Mouse (Mus musculus): ENCODE data around the gene Gm21698. TPM values are rescaled to one million over a fixed set of nuclear protein-coding genes. Genes with fewer than 3 reads are reported as not detected.
"Not testable (repeated sequence)": the region's sequence is repeated elsewhere in the genome, so short reads cannot be mapped to it uniquely, and the experiment has no call there.

The Gm21698 gene
- polyA plus RNA-seq (2014; fragmentation: Nextera tagmentation; extraction: Ambion mirVana): 0.17 and 0.21 TPM in 2 replicates

GRCm38 (mm10) chr5:25988550-25988949 is at the start of gene Gm21698:
Gene Gm21698, minus strand, starts transcription at chr5:25988650.
- not testable (repeated sequence) for H3K9me3 ChIP-seq (ENCODE audit: control insufficient read depth, low read length); H3K4me3 ChIP-seq (ENCODE audit: low read depth, low read length); H3K27me3 ChIP-seq (replicated peaks; ENCODE audit: control insufficient read depth, insufficient read depth, low read length); H3K4me1 ChIP-seq (ENCODE audit: control insufficient read depth, insufficient read depth, low read length); H3K4me2 ChIP-seq (ENCODE audit: low read depth, low read length); ATAC-seq (ENCODE audit: low read depth); H3K27ac ChIP-seq (replicated peaks; ENCODE audit: low read depth, low read length); H3K36me3 ChIP-seq (ENCODE audit: control insufficient read depth, insufficient read depth, low read length); H3K9ac ChIP-seq (ENCODE audit: low read depth, low read length); DNase-seq (ENCODE audit: low spot score)
- WGBS: no CpG with 5 or more reads among the region's 3 CpGs

DNA sequence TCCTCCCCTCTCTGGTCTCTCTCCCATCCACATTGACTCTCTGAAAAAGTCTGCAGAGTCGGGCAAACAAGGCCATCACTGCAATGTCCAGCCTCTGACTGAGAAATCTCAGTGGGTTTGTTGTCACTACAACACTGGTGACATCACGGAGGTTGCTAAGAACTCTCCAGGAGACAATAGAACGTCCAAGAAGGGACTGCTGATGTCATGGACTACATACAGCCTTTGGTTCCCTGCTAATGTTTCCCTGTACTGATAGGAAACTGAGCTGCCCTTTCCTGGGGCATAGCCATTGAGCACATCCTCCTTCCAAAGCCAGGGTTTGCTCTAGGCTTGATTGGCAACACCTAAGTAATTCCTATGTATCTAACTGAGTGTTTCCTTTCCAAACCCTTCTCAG is 34.4 kb upstream of the Gm21698 start, which contains the start of gene Gm5862:
Gene Gm5862, minus strand, starts transcription at position 101 of the 400 bp plus-strand sequence.
- H3K4me3 ChIP-seq (ENCODE audit: low read depth, low read length); ATAC-seq (ENCODE audit: low read depth); DNase-seq (ENCODE audit: low spot score); H3K36me3 ChIP-seq (ENCODE audit: control insufficient read depth, insufficient read depth, low read length); H3K9me3 ChIP-seq (ENCODE audit: control insufficient read depth, low read length); H3K9ac ChIP-seq (ENCODE audit: low read depth, low read length); H3K4me1 ChIP-seq (ENCODE audit: control insufficient read depth, insufficient read depth, low read length); H3K4me2 ChIP-seq (ENCODE audit: low read depth, low read length); H3K27me3 ChIP-seq (replicated peaks; ENCODE audit: control insufficient read depth, insufficient read depth, low read length); H3K27ac ChIP-seq (replicated peaks; ENCODE audit: low read depth, low read length): not testable (repeated sequence)
- no CpG with 5 or more reads among the region's 3 CpGs for WGBS

DNA sequence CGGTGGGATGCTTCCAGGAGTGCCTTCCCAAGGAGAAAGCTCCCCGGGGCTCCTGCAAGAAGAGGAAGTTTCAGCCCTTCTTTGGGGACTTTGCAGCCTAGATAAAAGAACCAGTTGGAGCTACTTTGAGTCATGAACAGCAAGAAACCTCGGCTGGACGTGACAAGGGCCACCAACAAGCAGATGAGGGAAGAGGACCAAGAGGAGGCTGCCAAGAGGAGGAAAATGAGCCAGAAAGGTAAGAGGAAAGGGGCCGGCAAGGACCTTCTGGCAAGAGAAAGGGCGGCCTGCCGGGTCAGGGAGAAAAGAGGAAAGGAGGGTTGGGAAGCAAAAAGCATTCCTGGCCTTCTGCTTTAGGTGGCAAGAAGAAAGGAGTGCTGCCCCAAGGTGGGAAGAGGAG is 19.2 kb upstream of the Gm21698 start:
- not testable (repeated sequence) for H3K4me2 ChIP-seq (ENCODE audit: low read depth, low read length); H3K27me3 ChIP-seq (replicated peaks; ENCODE audit: control insufficient read depth, insufficient read depth, low read length); DNase-seq (ENCODE audit: low spot score); H3K9ac ChIP-seq (ENCODE audit: low read depth, low read length); H3K36me3 ChIP-seq (ENCODE audit: control insufficient read depth, insufficient read depth, low read length); H3K9me3 ChIP-seq (ENCODE audit: control insufficient read depth, low read length); H3K27ac ChIP-seq (replicated peaks; ENCODE audit: low read depth, low read length); H3K4me3 ChIP-seq (ENCODE audit: low read depth, low read length); H3K4me1 ChIP-seq (ENCODE audit: control insufficient read depth, insufficient read depth, low read length); ATAC-seq (ENCODE audit: low read depth)
- WGBS: 65% methylated on average over 6 of the region's 7 CpGs

DNA sequence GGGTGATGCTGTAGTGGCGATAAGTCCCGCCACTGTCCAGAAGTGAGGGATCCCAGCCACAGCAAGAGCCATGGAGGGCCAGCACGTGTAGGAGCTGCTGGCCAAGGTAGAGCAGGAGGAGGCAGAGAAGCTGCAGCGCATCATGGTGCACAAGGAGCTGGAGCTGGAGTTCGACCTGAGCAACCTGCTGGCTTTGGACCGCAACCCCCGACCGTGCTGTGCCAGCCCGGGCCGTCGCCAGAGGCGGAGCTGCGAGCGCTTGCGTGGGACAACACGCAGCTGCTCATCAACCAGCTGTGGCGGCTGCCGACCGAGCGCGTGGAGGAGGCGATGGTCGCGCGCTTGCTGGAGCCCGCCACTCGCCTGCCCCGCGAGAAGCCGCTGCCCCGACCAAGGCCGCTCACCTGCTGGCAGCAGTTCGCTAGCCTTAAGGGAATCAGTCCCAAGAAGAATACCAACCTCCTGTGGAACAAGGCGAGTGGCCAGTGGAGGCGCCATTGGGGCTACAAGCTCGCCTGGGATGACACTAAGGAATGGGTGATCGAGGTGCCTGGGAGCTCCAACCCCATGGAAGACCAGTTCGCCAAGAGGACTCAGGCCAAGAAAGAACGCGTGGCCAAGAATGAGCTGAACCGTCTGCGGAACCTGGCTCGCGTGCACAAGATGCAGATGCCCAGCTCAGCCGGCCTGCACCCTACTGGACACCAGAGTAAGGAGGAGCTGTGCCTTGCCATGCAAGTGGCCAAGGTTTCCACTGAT is 18.7 kb upstream of the Gm21698 start:
- not testable (repeated sequence) for H3K27me3 ChIP-seq (replicated peaks; ENCODE audit: control insufficient read depth, insufficient read depth, low read length); H3K9me3 ChIP-seq (ENCODE audit: control insufficient read depth, low read length); H3K4me1 ChIP-seq (ENCODE audit: control insufficient read depth, insufficient read depth, low read length); H3K27ac ChIP-seq (replicated peaks; ENCODE audit: low read depth, low read length); H3K36me3 ChIP-seq (ENCODE audit: control insufficient read depth, insufficient read depth, low read length)
- peak; percentile 68 for ATAC-seq (ENCODE audit: low read depth)
- 27% methylated on average over 33 of the region's 45 CpGs for WGBS
- Histone ChIP-seq H3K4me3 (ENCODE audit: low read depth, low read length) (peak overlapping the region; percentile 34), H3K9ac (ENCODE audit: low read depth, low read length) (peak overlapping the region; percentile 30; the same call in 1 of the 2 replicates), H3K4me2 (ENCODE audit: low read depth, low read length) (peak overlapping the region; percentile 63)
- peak; percentile 22 for DNase-seq (ENCODE audit: low spot score)

DNA sequence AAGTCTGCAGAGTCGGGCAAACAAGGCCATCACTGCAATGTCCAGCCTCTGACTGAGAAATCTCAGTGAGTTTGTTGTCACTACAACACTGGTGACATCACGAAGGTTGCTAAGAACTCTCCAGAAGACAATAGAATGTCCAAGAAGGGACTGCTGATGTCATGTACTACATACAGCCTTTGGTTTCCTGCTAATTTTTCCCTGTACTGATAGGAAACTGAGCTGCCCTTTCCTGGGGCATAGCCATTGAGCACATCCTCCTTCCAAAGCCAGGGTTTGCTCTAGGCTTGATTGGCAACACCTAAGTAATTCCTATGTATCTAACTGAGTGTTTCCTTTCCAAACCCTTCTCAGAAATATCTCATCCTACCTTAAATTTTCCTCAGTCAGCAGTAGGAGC is 16.2 kb upstream of the Gm21698 start, which contains the start of gene Gm1979:
Gene Gm1979, minus strand, starts transcription at position 101 of the 400 bp plus-strand sequence.
- H3K27ac ChIP-seq (replicated peaks; ENCODE audit: low read depth, low read length); H3K9ac ChIP-seq (ENCODE audit: low read depth, low read length); DNase-seq (ENCODE audit: low spot score); H3K9me3 ChIP-seq (ENCODE audit: control insufficient read depth, low read length); H3K4me3 ChIP-seq (ENCODE audit: low read depth, low read length); H3K4me2 ChIP-seq (ENCODE audit: low read depth, low read length); ATAC-seq (ENCODE audit: low read depth); H3K36me3 ChIP-seq (ENCODE audit: control insufficient read depth, insufficient read depth, low read length); H3K27me3 ChIP-seq (replicated peaks; ENCODE audit: control insufficient read depth, insufficient read depth, low read length); H3K4me1 ChIP-seq (ENCODE audit: control insufficient read depth, insufficient read depth, low read length): not testable (repeated sequence)
- 100% methylated on average over 1 of the region's 2 CpGs for WGBS

DNA sequence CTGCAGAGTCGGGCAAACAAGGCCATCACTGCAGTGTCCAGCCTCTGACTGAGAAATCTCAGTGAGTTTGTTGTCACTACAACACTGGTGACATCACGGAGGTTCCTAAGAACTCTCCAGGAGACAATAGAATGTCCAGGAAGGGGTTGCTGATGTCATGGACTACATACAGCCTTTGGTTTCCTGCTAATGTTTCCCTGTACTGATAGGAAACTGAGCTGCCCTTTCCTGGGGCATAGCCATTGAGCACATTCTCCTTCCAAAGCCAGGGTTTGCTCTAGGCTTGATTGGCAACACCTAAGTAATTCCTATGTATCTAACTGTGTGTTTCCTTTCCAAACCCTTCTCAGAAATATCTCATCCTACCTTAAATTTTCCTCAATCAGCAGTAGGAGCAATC is 15.9 kb downstream of the Gm21698 start, which contains the start of gene Gm21680:
Gene Gm21680, minus strand, starts transcription at position 101 of the 400 bp plus-strand sequence.
- H3K9me3 ChIP-seq (ENCODE audit: control insufficient read depth, low read length); H3K9ac ChIP-seq (ENCODE audit: low read depth, low read length); H3K27me3 ChIP-seq (replicated peaks; ENCODE audit: control insufficient read depth, insufficient read depth, low read length); H3K4me2 ChIP-seq (ENCODE audit: low read depth, low read length); DNase-seq (ENCODE audit: low spot score); ATAC-seq (ENCODE audit: low read depth); H3K4me1 ChIP-seq (ENCODE audit: control insufficient read depth, insufficient read depth, low read length); H3K36me3 ChIP-seq (ENCODE audit: control insufficient read depth, insufficient read depth, low read length); H3K27ac ChIP-seq (replicated peaks; ENCODE audit: low read depth, low read length); H3K4me3 ChIP-seq (ENCODE audit: low read depth, low read length): not testable (repeated sequence)
- WGBS: no CpG with 5 or more reads among the region's 2 CpGs

GRCm38 (mm10) chr5:25957050-25957449 is 31.4 kb downstream of the Gm21698 start:
- H3K36me3 ChIP-seq (ENCODE audit: control insufficient read depth, insufficient read depth, low read length); ATAC-seq (ENCODE audit: low read depth); H3K27me3 ChIP-seq (replicated peaks; ENCODE audit: control insufficient read depth, insufficient read depth, low read length); DNase-seq (ENCODE audit: low spot score); H3K27ac ChIP-seq (replicated peaks; ENCODE audit: low read depth, low read length); H3K9ac ChIP-seq (ENCODE audit: low read depth, low read length); H3K9me3 ChIP-seq (ENCODE audit: control insufficient read depth, low read length); H3K4me1 ChIP-seq (ENCODE audit: control insufficient read depth, insufficient read depth, low read length); H3K4me3 ChIP-seq (ENCODE audit: low read depth, low read length): not testable (repeated sequence)
- H3K4me2 ChIP-seq (ENCODE audit: low read depth, low read length): 0 out of 2 replicates have a peak overlapping the region, but pooled peaks have one; percentile 29
- WGBS: 68% methylated on average over 16 of the region's 17 CpGs

DNA sequence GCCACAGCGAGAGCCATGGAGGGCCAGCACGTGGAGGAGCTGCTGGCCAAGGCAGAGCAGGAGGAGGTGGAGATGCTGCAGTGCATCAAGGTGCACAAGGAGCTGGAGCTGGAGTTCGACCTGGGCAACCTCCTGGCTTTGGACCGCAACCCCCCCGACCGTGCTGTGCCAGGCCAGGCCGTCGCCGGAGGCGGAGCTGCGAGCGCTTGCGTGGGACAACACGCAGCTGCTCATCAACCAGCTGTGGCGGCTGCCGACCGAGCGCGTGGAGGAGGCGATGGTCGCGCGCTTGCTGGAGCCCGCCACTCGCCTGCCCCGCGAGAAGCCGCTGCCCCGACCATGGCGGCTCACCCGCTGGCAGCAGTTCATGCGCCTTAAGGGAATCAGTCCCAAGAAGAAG is 31.8 kb downstream of the Gm21698 start:
- H3K4me3 ChIP-seq (ENCODE audit: low read depth, low read length); H3K27me3 ChIP-seq (replicated peaks; ENCODE audit: control insufficient read depth, insufficient read depth, low read length); H3K9ac ChIP-seq (ENCODE audit: low read depth, low read length); ATAC-seq (ENCODE audit: low read depth); H3K9me3 ChIP-seq (ENCODE audit: control insufficient read depth, low read length); DNase-seq (ENCODE audit: low spot score); H3K36me3 ChIP-seq (ENCODE audit: control insufficient read depth, insufficient read depth, low read length); H3K4me1 ChIP-seq (ENCODE audit: control insufficient read depth, insufficient read depth, low read length); H3K27ac ChIP-seq (replicated peaks; ENCODE audit: low read depth, low read length): not testable (repeated sequence)
- WGBS: 40% methylated on average over 18 of the region's 32 CpGs
- peak overlapping the region; percentile 29 for H3K4me2 ChIP-seq (ENCODE audit: low read depth, low read length)

- not testable (repeated sequence) for ATAC-seq (ENCODE audit: low read depth); H3K27ac ChIP-seq (replicated peaks; ENCODE audit: low read depth, low read length); H3K9me3 ChIP-seq (ENCODE audit: control insufficient read depth, low read length); H3K4me1 ChIP-seq (ENCODE audit: control insufficient read depth, insufficient read depth, low read length); H3K4me3 ChIP-seq (ENCODE audit: low read depth, low read length); DNase-seq (ENCODE audit: low spot score); H3K27me3 ChIP-seq (replicated peaks; ENCODE audit: control insufficient read depth, insufficient read depth, low read length); H3K36me3 ChIP-seq (ENCODE audit: control insufficient read depth, insufficient read depth, low read length); H3K4me2 ChIP-seq (ENCODE audit: low read depth, low read length); H3K9ac ChIP-seq (ENCODE audit: low read depth, low read length)
- 60% methylated on average over 2 of the region's 2 CpGs for WGBS
Measured at GRCm38 (mm10) chr5:25954317-25954716, 34.1 kb downstream of the Gm21698 start, which contains the start of gene Gm21671. Gene Gm21671, minus strand, starts transcription at chr5:25954417.

Measured in embryonic facial prominence, embryonic 14.5 days (tissue).